Mouse (Mus musculus) olfactory bulb, adult 2 months (tissue): Measurements from ENCODE around the gene Gtf3c4. TPM values are rescaled to one million over a fixed set of nuclear protein-coding genes. Genes with fewer than 3 reads are reported as not detected.

Experiments
- H3K27ac ChIP-seq: fragments of 200-500 bp; 2 replicates; pipeline ENCODE4 v1.5.1; 2012; ENCODE audit warnings: low read depth, low read length; ENCODE audit not compliant: insufficient read depth
- H3K4me1 ChIP-seq: fragments of 200-500 bp; 2 replicates; pipeline ENCODE4 v1.6.1; 2012; ENCODE audit warnings: low read length; ENCODE audit not compliant: control insufficient read depth, insufficient read depth
- H3K4me3 ChIP-seq: fragments of 200-500 bp; 2 replicates; pipeline ENCODE4 v1.5.1; 2012; ENCODE audit warnings: mild to moderate bottlenecking, low read depth, low read length, moderate library complexity; ENCODE audit not compliant: insufficient read depth
- CTCF ChIP-seq: fragments of 200-500 bp; IDR thresholded peaks from 2 replicates; pipeline ENCODE4 v1.5.1; 2012; ENCODE audit warnings: low read depth, mild to moderate bottlenecking, low read length, moderate library complexity; ENCODE audit not compliant: insufficient read depth
- POLR2A ChIP-seq: fragments of 200-500 bp; IDR thresholded peaks from 2 replicates; pipeline ENCODE4 v1.6.1; 2012; ENCODE audit warnings: mild to moderate bottlenecking, low read depth, low read length, moderate library complexity; ENCODE audit not compliant: insufficient read depth
- WGBS: fragments of 180-500 bp; shearing (Covaris S2); methylation state at CpG from one replicate; pipeline ENCODE4 v1.1.7; 2018; 5-methylcytosine and 5-hydroxymethylcytosine counted together
- polyA plus RNA-seq: library from polyadenylated mRNA; stranded (reverse); fragments of >200 nt; gene quantifications from 2 replicates; pipeline ENCODE4 v1.2.4, GENCODE M21; 2012; ENCODE audit warnings: low replicate concordance; ENCODE audit not compliant: missing spikeins, insufficient read depth, insufficient read length

Gtf3c4 gene
- polyA plus RNA-seq, 1 experiment, result not detected

DNA sequence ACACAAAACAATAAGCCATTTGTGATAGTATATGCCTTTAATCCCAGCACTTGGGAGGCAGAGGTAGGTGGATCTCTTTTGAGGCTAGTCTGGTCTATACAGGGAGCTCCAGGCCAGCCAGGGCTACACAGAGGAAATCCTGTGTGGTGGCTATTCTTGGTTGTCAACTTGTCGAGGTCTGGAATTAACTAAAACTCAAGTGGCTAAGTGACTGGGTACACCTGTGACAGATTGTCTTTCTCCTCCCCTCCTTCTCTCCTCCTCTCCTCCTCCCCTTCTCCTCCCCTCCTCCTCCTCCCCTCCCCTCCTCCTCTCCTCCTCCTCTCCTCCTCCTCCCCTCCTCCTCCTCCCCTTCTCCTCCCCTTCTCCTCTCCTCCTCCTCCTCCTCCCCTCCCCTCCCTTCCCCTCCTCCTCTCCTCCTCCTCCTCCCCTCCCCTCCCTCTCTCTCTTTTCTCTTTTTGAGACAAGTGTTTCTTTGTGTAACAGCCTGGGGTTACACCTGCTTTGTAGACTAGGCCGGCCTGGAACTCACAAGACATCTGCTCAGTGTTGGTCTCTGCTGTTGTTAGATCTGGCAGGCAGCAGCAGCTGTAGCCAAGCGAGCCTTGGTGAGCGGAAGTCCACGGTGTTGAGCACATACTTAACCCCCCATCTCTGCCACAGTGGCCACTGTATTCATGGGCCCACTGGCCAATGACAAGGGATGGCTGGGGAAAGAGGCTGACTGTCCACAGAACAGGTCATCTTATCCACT, 29.7 kb downstream of the Gtf3c4 start:
- whole genome bisulfite sequencing, result 28% methylated on average over 5 of the region's 5 CpGs
- Histone ChIP-seq H3K27ac (no peak overlapping the region), H3K4me1 (no peaks in the 10 kb centered on the region), H3K4me3 (no peak overlapping the region)
- TF ChIP-seq CTCF, result no peak
- TF ChIP-seq POLR2A, result no peak

DNA sequence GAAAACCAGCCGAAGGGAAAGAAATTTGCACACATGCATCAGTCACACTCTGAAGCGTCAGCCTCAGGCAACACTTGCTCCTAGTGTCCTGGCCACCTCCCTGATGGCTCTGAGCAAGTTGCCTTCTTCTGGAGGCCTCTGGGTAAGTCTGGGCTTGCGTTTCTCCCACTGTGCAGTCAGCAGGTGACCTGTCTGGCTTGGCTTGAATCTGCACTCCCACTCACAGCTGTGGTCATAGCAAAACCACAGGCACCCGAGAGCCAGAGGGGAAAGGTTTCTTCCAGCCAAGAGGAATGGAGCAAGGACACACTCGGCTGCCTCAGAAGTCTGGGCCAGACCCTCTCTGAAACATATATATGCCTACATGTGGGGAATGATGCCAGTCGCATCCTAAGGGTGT, 31.3 kb downstream of the Gtf3c4 start:
- H3K4me1 ChIP-seq, result no peaks in the 10 kb centered on the region
- TF ChIP-seq POLR2A (no peak), CTCF (no peak)
- no peak overlapping the region for H3K27ac ChIP-seq
- 83% methylated on average over 6 of the region's 6 CpGs for WGBS
- H3K4me3 ChIP-seq, result no peak overlapping the region

DNA sequence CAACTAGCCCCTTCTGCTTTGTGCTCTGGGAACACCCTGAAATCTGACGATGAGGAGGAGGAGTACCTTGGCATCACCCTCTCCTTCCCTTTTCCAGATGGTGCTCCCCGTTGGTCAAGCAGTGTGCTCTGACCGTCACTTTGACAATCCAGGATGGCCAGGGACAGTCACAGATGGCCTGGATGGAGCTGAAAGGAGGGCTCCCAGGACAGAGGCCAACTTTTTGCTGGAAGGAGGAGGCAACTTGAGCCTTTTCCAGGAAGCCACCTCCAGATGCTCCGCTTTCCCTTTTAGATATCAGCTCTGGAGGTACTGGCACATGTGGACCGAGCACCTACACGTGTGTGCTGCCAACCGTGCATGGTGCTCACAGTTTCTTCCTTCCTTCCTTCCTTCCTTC, 36.8 kb downstream of the Gtf3c4 start:
- 86% methylated on average over 7 of the region's 7 CpGs for WGBS
- no peak overlapping the region for H3K4me3 ChIP-seq
- no peak for TF ChIP-seq CTCF
- TF ChIP-seq POLR2A, result no peak
- no peaks in the 10 kb centered on the region for H3K4me1 ChIP-seq
- H3K27ac ChIP-seq, result no peak overlapping the region

DNA sequence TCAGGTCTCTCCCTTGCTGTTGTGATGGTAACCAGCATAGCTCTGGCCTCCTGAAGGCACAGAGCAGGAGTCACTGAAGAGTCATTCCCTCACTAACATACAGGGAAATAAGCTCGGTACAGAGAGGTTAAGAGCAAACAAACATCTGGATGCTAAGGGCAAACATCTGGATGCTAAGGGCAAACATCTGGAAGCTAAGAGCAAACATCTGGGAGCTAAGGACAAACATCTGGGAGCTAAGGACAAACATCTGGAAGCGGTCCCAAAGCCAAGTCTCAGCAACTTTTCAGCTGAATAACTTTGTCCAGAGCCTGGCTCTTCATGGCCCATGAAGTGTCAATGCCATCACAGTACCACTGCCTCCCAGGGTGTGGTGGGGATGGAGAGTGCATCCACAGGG, 40.6 kb downstream of the Gtf3c4 start:
- Histone ChIP-seq H3K4me3 (no peak overlapping the region), H3K4me1 (no peaks in the 10 kb centered on the region), H3K27ac (no peak overlapping the region)
- WGBS, result 86% methylated on average over 2 of the region's 2 CpGs
- TF ChIP-seq CTCF (no peak), POLR2A (no peak)

DNA sequence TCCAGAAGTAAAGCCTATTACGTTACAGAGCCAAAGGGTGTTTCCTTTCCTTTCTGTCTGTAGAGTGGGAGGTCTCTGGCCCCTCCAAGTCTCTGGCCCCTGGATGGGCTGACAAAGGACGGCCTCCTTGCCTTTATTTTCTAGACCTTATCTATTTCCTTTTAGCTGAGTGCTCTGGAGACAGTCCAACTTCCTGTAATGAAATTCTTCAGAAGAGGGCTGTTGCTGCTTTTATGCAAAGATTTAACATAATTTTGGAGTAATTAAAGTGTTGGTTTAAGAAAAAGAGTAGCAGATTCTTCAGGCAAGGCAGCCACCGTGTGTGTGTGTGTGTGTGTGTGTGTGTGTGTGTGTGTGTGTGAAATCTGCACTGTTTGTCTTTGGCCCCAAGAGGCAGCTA, 41.8 kb downstream of the Gtf3c4 start:
- no peak overlapping the region for H3K4me3 ChIP-seq
- H3K27ac ChIP-seq, result no peak overlapping the region
- WGBS, result 17% methylated on average over 3 of the region's 3 CpGs
- TF ChIP-seq CTCF, result no peak
- TF ChIP-seq POLR2A, result no peak
- no peaks in the 10 kb centered on the region for H3K4me1 ChIP-seq

DNA sequence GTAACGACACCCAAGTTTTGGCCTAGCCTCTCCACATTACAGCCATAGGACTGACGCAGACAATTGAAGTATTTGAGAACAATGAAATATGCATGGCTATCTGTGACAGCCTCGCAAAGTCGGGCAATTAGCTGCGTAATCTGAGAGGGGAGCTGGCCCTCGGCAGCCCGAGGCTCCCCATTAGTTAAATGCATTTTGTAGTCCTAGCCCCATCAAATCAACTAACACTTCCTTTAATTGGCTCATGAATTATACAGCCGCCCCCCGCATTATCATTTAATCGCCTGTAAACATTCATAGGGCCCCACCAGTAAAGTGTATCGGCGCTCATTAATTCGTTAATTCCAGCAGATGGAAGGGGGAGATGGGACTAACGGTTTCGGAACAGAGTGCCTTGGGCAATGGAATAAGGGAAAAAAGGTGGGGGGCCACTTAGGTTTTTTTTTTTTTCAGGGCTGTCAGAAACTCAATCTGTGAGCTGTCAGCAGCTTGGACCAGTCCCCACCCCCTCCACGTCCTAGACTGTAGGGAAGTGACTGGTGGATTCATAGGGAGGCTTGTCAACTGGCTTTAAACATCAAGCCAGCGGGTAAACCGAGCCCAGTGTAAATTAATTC, 42.6 kb downstream of the Gtf3c4 start:
- H3K27ac ChIP-seq, result no peak overlapping the region
- WGBS, result 29% methylated on average over 18 of the region's 18 CpGs
- H3K4me1 ChIP-seq, result no peaks in the 10 kb centered on the region

DNA sequence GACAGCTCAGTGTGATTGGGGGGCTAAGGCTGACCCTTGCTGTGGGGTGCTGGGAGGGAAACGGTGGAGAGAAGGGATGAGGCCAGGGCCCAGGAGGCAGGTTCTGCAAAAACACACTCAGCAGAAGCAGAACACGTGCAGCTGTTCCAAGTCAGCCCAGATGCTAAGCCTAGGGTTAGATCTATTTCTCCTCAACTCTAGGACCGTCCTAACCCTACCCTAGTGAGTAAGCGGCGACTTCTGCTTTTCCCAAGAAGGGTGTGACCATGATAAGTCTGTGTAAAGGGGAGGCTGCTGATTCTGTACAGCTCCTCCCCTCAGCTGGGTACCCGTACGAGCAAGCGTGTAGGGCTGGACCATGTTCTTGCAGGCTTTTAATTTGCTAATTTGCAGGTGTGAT, 43.9 kb downstream of the Gtf3c4 start:
- H3K27ac ChIP-seq, result no peak overlapping the region
- 78% methylated on average over 8 of the region's 8 CpGs for WGBS
- no peak overlapping the region for H3K4me3 ChIP-seq
- TF ChIP-seq POLR2A, result no peak
- no peak for TF ChIP-seq CTCF
- no peaks in the 10 kb centered on the region for H3K4me1 ChIP-seq

More for the DNA sequence above, 42.6 kb downstream of the Gtf3c4 start:
- no peak overlapping the region for H3K4me3 ChIP-seq
- TF ChIP-seq CTCF, result no peak
- TF ChIP-seq POLR2A, result no peak

DNA sequence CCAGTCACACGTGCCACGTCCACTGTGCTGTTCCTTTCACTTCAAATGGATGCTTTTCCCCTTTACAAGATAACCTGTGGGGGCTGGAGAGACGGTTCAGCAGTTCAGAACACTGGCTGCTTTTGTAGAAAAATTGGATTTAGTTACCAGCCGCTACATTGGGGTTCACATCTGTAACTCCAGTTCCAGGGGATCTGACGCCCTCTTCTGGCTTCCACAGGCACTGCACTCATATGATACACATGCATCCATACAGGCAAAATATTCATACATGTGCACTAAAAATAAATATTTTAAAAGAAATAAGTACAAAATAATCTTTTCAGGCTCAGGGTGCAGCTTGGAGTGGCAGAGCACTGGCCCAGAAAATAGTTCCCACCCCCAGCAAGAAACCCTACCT, 45.5 kb downstream of the Gtf3c4 start:
- Histone ChIP-seq H3K4me3 (no peak overlapping the region), H3K27ac (no peak overlapping the region), H3K4me1 (no peaks in the 10 kb centered on the region)
- 66% methylated on average over 5 of the region's 5 CpGs for WGBS
- TF ChIP-seq POLR2A (no peak), CTCF (no peak)

DNA sequence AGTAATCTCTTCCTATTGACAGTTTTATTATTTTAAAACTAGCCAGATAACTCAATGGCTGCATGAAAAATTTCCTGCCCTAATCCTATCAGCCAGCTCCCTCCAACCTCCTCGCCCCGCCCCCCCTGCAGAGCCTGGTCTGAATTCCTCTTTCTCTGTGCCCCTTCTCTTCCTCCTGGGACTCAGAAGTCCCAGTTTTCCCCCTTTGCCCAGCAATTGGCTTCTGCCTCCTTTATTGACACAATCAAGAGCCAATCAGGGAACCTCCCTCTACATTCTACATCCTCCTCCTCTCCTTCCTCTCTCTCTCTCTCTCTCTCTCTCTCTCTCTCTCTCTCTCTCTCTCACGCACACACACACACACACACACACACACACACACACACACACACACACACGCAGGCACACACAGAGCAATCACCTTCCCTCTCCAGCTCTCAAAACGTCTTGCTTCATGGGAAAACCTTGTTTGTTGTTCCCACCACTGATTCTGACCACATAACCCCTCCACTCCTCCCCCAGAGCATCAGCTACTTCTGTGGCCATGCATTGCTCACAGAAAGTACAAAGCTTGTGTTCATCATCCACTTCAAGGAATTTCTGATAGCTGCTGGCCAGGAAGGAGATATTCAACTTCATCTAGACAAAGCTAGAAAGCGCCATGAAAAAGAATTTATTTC, 47.1 kb downstream of the Gtf3c4 start:
- Histone ChIP-seq H3K4me3 (no peak overlapping the region), H3K4me1 (no peaks in the 10 kb centered on the region), H3K27ac (no peak overlapping the region)
- 24% methylated on average over 6 of the region's 6 CpGs for WGBS
- TF ChIP-seq POLR2A, result no peak
- no peak for TF ChIP-seq CTCF
